Mouse (Mus musculus) heart, adult 2 months (tissue): ENCODE data around the gene Ints5.

Experiments used
- CTCF ChIP-seq: fragments of 200-600 bp; IDR thresholded peaks from 2 replicates; pipeline ENCODE4 v1.8.1; 2022; ENCODE audit warnings: antibody characterized with exemption, mild to moderate bottlenecking, moderate library complexity
- POLR2A ChIP-seq: fragments of 200-500 bp; IDR thresholded peaks from 2 replicates; pipeline ENCODE4 v1.6.1; 2011; ENCODE audit warnings: mild to moderate bottlenecking, low read depth, low read length, control low read depth; ENCODE audit not compliant: insufficient read depth

DNA sequence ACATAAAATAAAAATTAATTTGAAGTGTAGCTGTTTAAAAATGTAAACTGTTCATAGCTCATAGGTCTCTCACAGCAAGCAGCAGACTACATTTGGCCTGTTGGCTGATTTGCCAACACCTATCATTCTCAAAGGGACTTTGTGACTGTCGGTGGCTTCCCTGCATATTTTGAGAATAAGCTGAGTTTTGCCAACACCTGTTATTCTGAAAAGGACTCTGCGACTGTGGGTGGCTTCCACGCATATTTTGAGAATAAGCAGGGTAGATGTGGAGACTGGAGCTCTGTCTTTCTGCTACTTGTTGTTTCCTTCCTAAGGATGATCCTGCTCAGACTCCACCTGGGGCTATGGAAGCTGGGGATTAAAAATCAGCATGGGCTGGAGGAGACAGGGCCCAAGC, 39.7 kb upstream of the Ints5 start:
- TF ChIP-seq POLR2A (no peak), CTCF (no peak)
